Mouse (Mus musculus): ENCODE measurements around the gene Cdk1. TPM values are rescaled to one million over a fixed set of nuclear protein-coding genes. Genes with fewer than 3 reads are reported as not detected.
A peak's percentile ranks its signal among the peaks of the same experiment; 100 is the strongest.

Cdk1 gene
- polyA plus RNA-seq, 1 experiment from 2014 or later = 343 TPM

- Histone ChIP-seq H3K27ac (peak overlapping the region; percentile 63), H3K4me1 (replicated peaks) (peaks cover 31% of the 10 kb centered on the region), H3K9ac (no peak overlapping the region), H3K36me3 (no peaks in the 10 kb centered on the region), H3K4me2 (peak overlapping the region; percentile 43), H3K4me3 (replicated peaks) (no peak overlapping the region), H3K9me3 (replicated peaks) (no peaks in the 10 kb centered on the region), H3K27me3 (no peaks in the 10 kb centered on the region)
- peak; percentile 27 for DNase-seq
- WGBS (ENCODE audit: insufficient replicate concordance) = 31% methylated on average over 14 of the region's 14 CpGs
- ATAC-seq (ENCODE audit: low read depth) = no peak
These were observed 46.5 kb downstream of the Cdk1 start for GRCm38 (mm10) chr10:69306205-69306604.

GRCm38 (mm10) chr10:69305600-69305999 is 47.1 kb downstream of the Cdk1 start:
- Histone ChIP-seq H3K4me1 (replicated peaks) (peaks cover 31% of the 10 kb centered on the region), H3K27ac (peak overlapping the region; percentile 63), H3K4me3 (replicated peaks) (no peak overlapping the region), H3K27me3 (no peaks in the 10 kb centered on the region), H3K36me3 (no peaks in the 10 kb centered on the region), H3K9me3 (replicated peaks) (no peaks in the 10 kb centered on the region), H3K9ac (no peak overlapping the region), H3K4me2 (peak overlapping the region; percentile 43)
- peak; percentile 17 for DNase-seq
- 43% methylated on average over 7 of the region's 7 CpGs for WGBS (ENCODE audit: insufficient replicate concordance)
- peak; percentile 77 for ATAC-seq (ENCODE audit: low read depth)

- 64% methylated on average over 3 of the region's 3 CpGs for WGBS (ENCODE audit: insufficient replicate concordance)
- H3K27me3 ChIP-seq = no peaks in the 10 kb centered on the region
- no peaks in the 10 kb centered on the region for H3K9me3 ChIP-seq (replicated peaks)
- DNase-seq (peak; percentile 16), ATAC-seq (ENCODE audit: low read depth) (peak; percentile 41; the same call in 1 of the 2 replicates)
- H3K4me1 ChIP-seq (replicated peaks) = peaks cover 31% of the 10 kb centered on the region
- H3K36me3 ChIP-seq = no peaks in the 10 kb centered on the region
- H3K9ac ChIP-seq = no peak overlapping the region
- H3K27ac ChIP-seq = peak overlapping the region; percentile 63; the same call in 1 of the 2 replicates
- H3K4me3 ChIP-seq (replicated peaks) = no peak overlapping the region
- peak overlapping the region; percentile 43; the same call in 1 of the 2 replicates for H3K4me2 ChIP-seq
These were observed 47.9 kb downstream of the Cdk1 start for GRCm38 (mm10) chr10:69304819-69305218.

GRCm38 (mm10) chr10:69302667-69303066 is 50.1 kb downstream of the Cdk1 start:
- Histone ChIP-seq H3K4me3 (replicated peaks) (no peak overlapping the region), H3K27ac (no peak overlapping the region), H3K4me2 (no peak overlapping the region), H3K4me1 (replicated peaks) (peaks cover 31% of the 10 kb centered on the region), H3K9ac (no peak overlapping the region), H3K9me3 (replicated peaks) (no peaks in the 10 kb centered on the region), H3K27me3 (no peaks in the 10 kb centered on the region), H3K36me3 (no peaks in the 10 kb centered on the region)
- ATAC-seq (ENCODE audit: low read depth) = no peak
- WGBS (ENCODE audit: insufficient replicate concordance) = 67% methylated on average over 3 of the region's 3 CpGs
- DNase-seq = no peak

GRCm38 (mm10) chr10:69299985-69300384 is 52.8 kb downstream of the Cdk1 start:
- Histone ChIP-seq H3K4me1 (replicated peaks) (peaks cover 12% of the 10 kb centered on the region), H3K4me3 (replicated peaks) (no peak overlapping the region), H3K4me2 (no peak overlapping the region), H3K27me3 (no peaks in the 10 kb centered on the region), H3K9me3 (replicated peaks) (no peaks in the 10 kb centered on the region), H3K36me3 (no peaks in the 10 kb centered on the region), H3K27ac (no peak overlapping the region), H3K9ac (no peak overlapping the region)
- DNase-seq = no peak
- no peak for ATAC-seq (ENCODE audit: low read depth)
- WGBS (ENCODE audit: insufficient replicate concordance) = 68% methylated on average over 7 of the region's 7 CpGs

- H3K9ac ChIP-seq = no peak overlapping the region
- WGBS (ENCODE audit: insufficient replicate concordance) = 74% methylated on average over 9 of the region's 9 CpGs
- H3K9me3 ChIP-seq (replicated peaks) = no peaks in the 10 kb centered on the region
- no peaks in the 10 kb centered on the region for H3K4me1 ChIP-seq (replicated peaks)
- no peaks in the 10 kb centered on the region for H3K27me3 ChIP-seq
- H3K27ac ChIP-seq = no peak overlapping the region
- ATAC-seq (ENCODE audit: low read depth) (no peak), DNase-seq (no peak)
- H3K36me3 ChIP-seq = no peaks in the 10 kb centered on the region
- H3K4me2 ChIP-seq = no peak overlapping the region
- H3K4me3 ChIP-seq (replicated peaks) = no peak overlapping the region
These were observed 56.8 kb downstream of the Cdk1 start for GRCm38 (mm10) chr10:69295919-69296318.

- Histone ChIP-seq H3K9me3 (replicated peaks) (no peaks in the 10 kb centered on the region), H3K9ac (no peak overlapping the region), H3K4me3 (replicated peaks) (no peak overlapping the region), H3K36me3 (peaks cover 9% of the 10 kb centered on the region; the same call in 1 of the 2 replicates), H3K27ac (no peak overlapping the region), H3K27me3 (no peaks in the 10 kb centered on the region), H3K4me2 (no peak overlapping the region), H3K4me1 (replicated peaks) (peaks cover 3% of the 10 kb centered on the region; the same call in 1 of the 2 replicates)
- WGBS (ENCODE audit: insufficient replicate concordance) = 77% methylated on average over 8 of the region's 8 CpGs
- DNase-seq (no peak), ATAC-seq (ENCODE audit: low read depth) (no peak)
These were observed 62.0 kb downstream of the Cdk1 start for GRCm38 (mm10) chr10:69290736-69291135.

- no peak overlapping the region for H3K4me3 ChIP-seq (replicated peaks)
- H3K27me3 ChIP-seq = no peaks in the 10 kb centered on the region
- H3K27ac ChIP-seq = no peak overlapping the region
- peaks cover 3% of the 10 kb centered on the region; the same call in 1 of the 2 replicates for H3K4me1 ChIP-seq (replicated peaks)
- WGBS (ENCODE audit: insufficient replicate concordance) = 63% methylated on average over 6 of the region's 6 CpGs
- no peaks in the 10 kb centered on the region for H3K9me3 ChIP-seq (replicated peaks)
- peaks cover 14% of the 10 kb centered on the region; the same call in 1 of the 2 replicates for H3K36me3 ChIP-seq
- no peak for DNase-seq
- ATAC-seq (ENCODE audit: low read depth) = no peak
- H3K9ac ChIP-seq = no peak overlapping the region
- H3K4me2 ChIP-seq = no peak overlapping the region
These were observed 64.0 kb downstream of the Cdk1 start for GRCm38 (mm10) chr10:69288720-69289119.

- Histone ChIP-seq H3K9me3 (replicated peaks) (no peaks in the 10 kb centered on the region), H3K36me3 (peaks cover 16% of the 10 kb centered on the region), H3K27ac (no peak overlapping the region), H3K4me1 (replicated peaks) (peaks cover 3% of the 10 kb centered on the region; the same call in 1 of the 2 replicates), H3K4me2 (no peak overlapping the region), H3K9ac (no peak overlapping the region), H3K27me3 (no peaks in the 10 kb centered on the region), H3K4me3 (replicated peaks) (no peak overlapping the region)
- ATAC-seq (ENCODE audit: low read depth) (0 out of 2 replicates have a peak, but pooled peaks have one; percentile 43), DNase-seq (no peak)
- WGBS (ENCODE audit: insufficient replicate concordance) = 72% methylated on average over 4 of the region's 4 CpGs
These were observed 64.7 kb downstream of the Cdk1 start for GRCm38 (mm10) chr10:69288086-69288485.

- Histone ChIP-seq H3K36me3 (peaks cover 24% of the 10 kb centered on the region), H3K4me2 (no peak overlapping the region)
- WGBS (ENCODE audit: insufficient replicate concordance) = 91% methylated on average over 3 of the region's 3 CpGs
These were observed 65.8 kb downstream of the Cdk1 start for GRCm38 (mm10) chr10:69286939-69287338.

More at GRCm38 (mm10) chr10:69286939-69287338, 65.8 kb downstream of the Cdk1 start:
- H3K9ac ChIP-seq = no peak overlapping the region
- H3K9me3 ChIP-seq (replicated peaks) = no peaks in the 10 kb centered on the region
- no peak overlapping the region for H3K4me3 ChIP-seq (replicated peaks)
- DNase-seq (no peak), ATAC-seq (ENCODE audit: low read depth) (no peak)
- peaks cover 3% of the 10 kb centered on the region; the same call in 1 of the 2 replicates for H3K4me1 ChIP-seq (replicated peaks)
- H3K27me3 ChIP-seq = no peaks in the 10 kb centered on the region
- H3K27ac ChIP-seq = no peak overlapping the region
